Mouse (Mus musculus) adrenal gland, postnatal 25 days (tissue): Measurements from ENCODE around the gene Tcfl5. TPM values are rescaled to one million over a fixed set of nuclear protein-coding genes. Genes with fewer than 3 reads are reported as not detected.

ENCODE experiments used
- DNase-seq: peaks from one replicate; pipeline ENCODE4 v3.0.0; 2021; ENCODE audit warnings: mixed read lengths
- total RNA-seq: library from RNA; stranded (reverse); gene quantifications from 2 replicates; pipeline ENCODE4 v1.2.3, GENCODE M21; 2021

Gene Tcfl5
- total RNA-seq, 1 experiment from 2014 or later, result not detected

- no peak for DNase-seq
These were observed 44.3 kb downstream of the Tcfl5 start for GRCm38 (mm10) chr2:180598157-180598705.

DNA sequence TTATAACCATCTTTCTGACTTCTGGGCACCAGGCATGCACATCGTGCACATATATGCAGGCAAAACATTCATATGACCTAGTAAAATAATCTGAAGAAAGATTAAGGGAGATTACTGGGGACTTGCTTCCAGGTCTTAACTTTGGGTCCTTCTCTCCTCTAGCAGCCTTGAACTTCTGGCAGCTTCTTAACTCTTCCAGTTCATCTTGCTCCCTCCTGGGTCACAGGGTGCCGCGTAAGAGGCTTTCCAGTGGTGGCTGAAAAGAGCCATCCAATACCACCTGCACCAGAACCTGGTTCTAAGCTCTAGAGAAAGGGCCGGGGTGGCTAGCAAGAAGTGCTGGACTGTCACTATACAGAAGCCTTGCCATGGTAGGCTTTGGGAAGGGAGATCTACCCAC, 45.0 kb downstream of the Tcfl5 start, which contains the start of gene Col9a3:
Gene Col9a3, plus strand, starts transcription at position 301 of the 400 bp plus-strand sequence.
- DNase-seq, result no peak

- peak; percentile 85 for DNase-seq
These were observed 53.2 kb downstream of the Tcfl5 start, which contains the start of gene Ogfr for GRCm38 (mm10) chr2:180589123-180589831. TSS of gene Ogfr (plus strand) at chr2:180589245.

- DNase-seq, result no peak
These were observed 53.8 kb downstream of the Tcfl5 start for GRCm38 (mm10) chr2:180588736-180589122.

GRCm38 (mm10) chr2:180583154-180583507, 59.4 kb downstream of the Tcfl5 start:
- no peak for DNase-seq

- DNase-seq, result peak; percentile 99
These were observed 59.9 kb downstream of the Tcfl5 start for GRCm38 (mm10) chr2:180582481-180583153.

- no peak for DNase-seq
These were observed 61.5 kb downstream of the Tcfl5 start, which contains the start of gene Mrgbp for GRCm38 (mm10) chr2:180581002-180581401. TSS of gene Mrgbp (plus strand) at chr2:180581304.

GRCm38 (mm10) chr2:180578686-180579085, 63.8 kb downstream of the Tcfl5 start:
- DNase-seq, result peak; percentile 75

GRCm38 (mm10) chr2:180576482-180576881, 66.0 kb downstream of the Tcfl5 start:
- no peak for DNase-seq

Other genes starting within 250 kb of the Tcfl5 start
- 1.5 and 3.9 TPM in 2 replicates for gene Slco4a1, start 186.5 kb downstream of the Tcfl5 start, total RNA-seq
- gene Ntsr1, start 142.7 kb downstream of the Tcfl5 start, total RNA-seq, result not detected in 2 replicates
- 17.7 and 22.3 TPM in 2 replicates for gene Mrgbp, start 61.4 kb downstream of the Tcfl5 start, total RNA-seq
- 44.2 and 53.5 TPM in 2 replicates for gene Ogfr, start 53.5 kb downstream of the Tcfl5 start, total RNA-seq
- gene Col9a3, start 44.9 kb downstream of the Tcfl5 start, total RNA-seq, result 0.70 and 1.0 TPM in 2 replicates
- gene Dido1, start 67.3 kb upstream of the Tcfl5 start, total RNA-seq, result 49.8 and 53.0 TPM in 2 replicates
- gene Gid8, start 67.4 kb upstream of the Tcfl5 start, total RNA-seq, result 63.0 and 72.3 TPM in 2 replicates
- gene Slc17a9, start 82.6 kb upstream of the Tcfl5 start, total RNA-seq, result 1.1 and 2.2 TPM in 2 replicates
- not detected in 2 replicates for gene Bhlhe23, start 134.2 kb upstream of the Tcfl5 start, total RNA-seq